Mouse (Mus musculus) heart, postnatal 0 days (tissue): Measurements from ENCODE around the gene Pard3. TPM values are rescaled to one million over a fixed set of nuclear protein-coding genes. Genes with fewer than 3 reads are reported as not detected.
"Not testable (repeated sequence)": the region's sequence is repeated elsewhere in the genome, so short reads cannot be mapped to it uniquely, and the experiment has no call there.

Experiments used
- ATAC-seq: fragments of 200-750 bp; cut with Nextera tagmentation; 2 replicates; pipeline ENCODE4 v1.8.0; 2017; ENCODE audit warnings: low read depth, moderate number of reproducible peaks, moderate library complexity; ENCODE audit not compliant: insufficient read depth
- DNase-seq: peaks from one replicate; pipeline ENCODE4 v3.0.0-alpha.2; 2016; ENCODE audit warnings: low spot score
- H3K27ac ChIP-seq: fragments of 300-500 bp; sonication (generic); 2 replicates; pipeline ENCODE4 v1.5.1; 2014; ENCODE audit warnings: low read depth, mild to moderate bottlenecking
- H3K27me3 ChIP-seq: fragments of 300-500 bp; sonication (generic); 2 replicates; pipeline ENCODE4 v1.6.1; 2014; ENCODE audit warnings: low read length, mixed read lengths; ENCODE audit not compliant: control insufficient read depth, insufficient read depth
- H3K36me3 ChIP-seq: fragments of 300-500 bp; sonication (generic); replicated peaks from 2 replicates; pipeline ENCODE4 v1.6.1; 2014; ENCODE audit warnings: low read length, mixed read lengths; ENCODE audit not compliant: control insufficient read depth, insufficient read depth
- H3K4me1 ChIP-seq: fragments of 300-500 bp; sonication (generic); 2 replicates; pipeline ENCODE4 v1.6.1; 2014; ENCODE audit warnings: antibody characterized with exemption; ENCODE audit not compliant: control insufficient read depth, insufficient read depth
- H3K4me2 ChIP-seq: fragments of 300-500 bp; sonication (generic); 2 replicates; pipeline ENCODE4 v1.6.1; 2014; ENCODE audit warnings: low read depth, mild to moderate bottlenecking, low read length, moderate library complexity
- H3K4me3 ChIP-seq: fragments of 300-500 bp; sonication (generic); 2 replicates; pipeline ENCODE4 v1.5.1; 2014; ENCODE audit warnings: low read depth, low read length
- H3K9ac ChIP-seq: fragments of 300-500 bp; sonication (generic); replicated peaks from 2 replicates; pipeline ENCODE4 v1.6.1; 2014; ENCODE audit warnings: low read depth, low read length, mixed read lengths
- H3K9me3 ChIP-seq: fragments of 300-500 bp; sonication (generic); replicated peaks from 2 replicates; pipeline ENCODE4 v1.6.1; 2016; ENCODE audit warnings: low read length; ENCODE audit not compliant: control insufficient read depth
- CTCF ChIP-seq: IDR thresholded peaks from 2 replicates; pipeline ENCODE4 v1.5.1; 2016; ENCODE audit warnings: antibody characterized with exemption, control low read depth, low read depth
- EP300 ChIP-seq: IDR thresholded peaks from 2 replicates; pipeline ENCODE4 v1.6.1; 2016; ENCODE audit warnings: antibody characterized with exemption, low read depth
- WGBS: fragments of 180-500 bp; shearing (Covaris S2); extraction: QIAGEN DNeasy Blood & Tissue Kit; methylation state at CpG from one replicate; pipeline ENCODE4 v1.1.7; 2014; 5-methylcytosine and 5-hydroxymethylcytosine counted together
- polyA plus RNA-seq: library from polyadenylated mRNA; unstranded; fragments of >200 nt; fragmentation: Nextera tagmentation; extraction: Ambion mirVana; gene quantifications from 2 replicates; pipeline ENCODE4 v1.2.1, GENCODE M21; 2015
- total RNA-seq: library from RNA; depleted of rRNA; stranded (reverse); fragments of >200 nt; gene quantifications from 2 replicates; pipeline ENCODE4 v1.2.3, GENCODE M21; 2014; ENCODE audit warnings: low replicate concordance

Gene Pard3
- total and polyA plus RNA-seq, 2 experiments from 2014 or later = 9.2 to 13.8 TPM

DNA sequence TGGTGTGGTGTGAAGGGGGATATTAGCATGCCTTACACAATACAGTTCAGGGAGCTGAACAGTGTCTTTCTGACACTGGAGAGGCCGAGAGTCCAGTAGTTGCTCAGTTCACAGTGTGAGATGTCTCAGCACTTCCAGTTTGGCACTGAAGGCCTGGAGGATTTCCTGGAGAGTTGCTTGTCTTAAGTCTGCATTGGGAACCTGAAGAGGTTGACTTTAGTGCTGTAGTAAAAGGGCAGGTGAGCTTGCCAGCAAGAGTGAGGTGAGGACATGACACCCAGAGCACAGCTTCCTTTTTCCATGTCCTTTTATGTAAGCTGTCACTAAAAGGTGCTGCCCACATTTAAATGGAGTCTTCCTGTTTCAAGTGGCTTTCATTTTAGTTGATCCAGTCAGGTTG lies 99.1 kb downstream of the Pard3 start:
- Histone ChIP-seq H3K27me3 (no peaks in the 10 kb centered on the region), H3K4me1 (no peaks in the 10 kb centered on the region), H3K4me2 (no peak overlapping the region), H3K27ac (no peak overlapping the region), H3K9ac (no peak overlapping the region), H3K4me3 (no peak overlapping the region), H3K9me3 (no peaks in the 10 kb centered on the region), H3K36me3 (no peaks in the 10 kb centered on the region)
- no peak for DNase-seq
- WGBS = 64% methylated on average over 1 of the region's 1 CpGs
- TF ChIP-seq EP300 (no peak), CTCF (no peak)
- no peak for ATAC-seq

DNA sequence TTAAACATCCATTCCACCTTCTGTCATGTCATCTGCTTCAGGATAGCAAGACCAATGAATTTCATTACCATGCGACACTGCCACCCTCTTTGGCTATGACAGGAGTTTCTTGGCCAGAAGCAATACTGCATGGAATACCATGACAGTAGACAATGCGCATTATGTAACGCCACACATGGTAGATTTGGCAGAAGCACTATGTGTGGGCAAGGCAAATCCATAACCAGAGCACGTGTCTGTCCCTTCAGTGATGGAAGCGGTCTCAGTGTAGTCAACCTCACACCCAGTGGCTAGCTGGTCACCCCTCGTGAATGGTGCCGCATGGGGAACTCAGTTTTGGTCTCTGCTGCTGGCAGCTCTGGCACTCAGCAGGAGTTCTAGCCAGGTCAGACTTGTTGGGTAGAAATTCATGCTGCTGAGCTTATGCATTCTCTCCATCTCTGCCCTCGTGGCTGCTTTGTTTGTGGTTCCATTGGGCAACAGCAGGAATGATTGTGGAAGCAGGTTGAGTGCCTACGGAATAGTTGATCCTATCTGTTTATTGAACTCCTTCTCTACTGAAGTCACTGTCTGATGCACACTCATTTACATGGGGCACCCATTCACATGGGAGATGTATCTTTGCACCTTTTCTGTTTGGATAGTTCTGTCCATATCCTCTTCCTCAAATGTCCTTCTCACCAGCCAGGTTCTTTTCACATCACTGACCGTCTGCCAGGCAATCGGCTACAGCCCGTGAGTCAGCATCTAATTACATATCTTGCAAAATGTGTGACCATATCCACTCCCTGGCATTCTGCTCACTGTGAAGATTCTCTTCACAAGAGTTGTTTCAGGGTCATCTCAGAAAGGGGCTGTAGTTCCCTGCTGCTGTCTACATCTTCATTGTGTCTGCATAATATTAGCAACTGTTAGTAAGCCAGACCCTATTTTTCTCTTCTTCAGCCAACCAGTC lies 100.9 kb downstream of the Pard3 start:
- ATAC-seq (no peak), DNase-seq (no peak)
- Histone ChIP-seq H3K4me1 (no peaks in the 10 kb centered on the region), H3K9ac (no peak overlapping the region), H3K27me3 (no peaks in the 10 kb centered on the region), H3K4me2 (no peak overlapping the region), H3K27ac (no peak overlapping the region), H3K36me3 (no peaks in the 10 kb centered on the region), H3K9me3 (no peaks in the 10 kb centered on the region), H3K4me3 (no peak overlapping the region)
- TF ChIP-seq CTCF (no peak), EP300 (no peak)
- 90% methylated on average over 12 of the region's 12 CpGs for WGBS

DNA sequence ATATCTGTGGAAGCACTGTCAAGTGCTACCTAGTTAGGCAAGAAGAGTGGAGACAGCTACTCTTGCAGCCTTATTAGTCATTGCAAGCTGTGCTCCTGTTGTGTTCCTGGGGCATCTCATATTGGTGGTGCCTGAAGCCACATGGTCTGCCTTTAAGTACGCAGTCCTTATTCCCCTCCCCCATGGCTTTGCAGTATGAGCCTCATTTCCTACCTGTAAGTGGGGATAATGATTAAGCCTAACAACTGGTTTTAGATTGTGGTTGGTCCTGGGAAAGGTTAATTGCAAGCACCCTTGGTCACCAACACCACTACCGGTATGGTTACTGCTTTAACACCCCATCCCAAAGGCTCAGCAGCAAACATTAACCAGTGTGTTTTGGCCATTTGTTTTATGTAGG lies 104.8 kb downstream of the Pard3 start:
- DNase-seq (no peak), ATAC-seq (no peak)
- Histone ChIP-seq H3K9ac (no peak overlapping the region), H3K36me3 (no peaks in the 10 kb centered on the region), H3K4me3 (no peak overlapping the region), H3K4me2 (no peak overlapping the region), H3K4me1 (no peaks in the 10 kb centered on the region), H3K9me3 (no peaks in the 10 kb centered on the region), H3K27ac (no peak overlapping the region), H3K27me3 (no peaks in the 10 kb centered on the region)
- WGBS = 91% methylated on average over 2 of the region's 2 CpGs
- TF ChIP-seq EP300 (no peak), CTCF (no peak)

DNA sequence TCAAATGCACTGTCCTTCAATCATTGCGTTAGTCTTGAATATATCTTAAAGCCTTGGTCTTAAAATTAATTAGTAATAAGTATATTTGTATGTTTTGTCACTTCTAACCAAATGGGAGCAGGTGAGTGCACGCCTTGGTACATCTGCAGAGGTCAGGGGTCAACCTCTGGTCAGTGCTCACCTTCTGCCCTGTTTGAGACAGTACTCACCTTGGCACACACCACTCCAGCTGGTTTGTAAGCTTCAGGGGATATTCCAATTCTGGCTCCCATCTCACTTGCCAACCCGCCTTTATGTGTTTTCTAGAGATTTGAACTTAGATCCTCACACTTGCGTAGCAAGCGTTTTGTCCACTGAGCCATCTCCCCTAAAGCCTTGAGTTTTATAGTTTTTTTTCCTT lies 105.7 kb downstream of the Pard3 start:
- H3K27ac ChIP-seq = no peak overlapping the region
- WGBS = 95% methylated on average over 5 of the region's 5 CpGs

DNA sequence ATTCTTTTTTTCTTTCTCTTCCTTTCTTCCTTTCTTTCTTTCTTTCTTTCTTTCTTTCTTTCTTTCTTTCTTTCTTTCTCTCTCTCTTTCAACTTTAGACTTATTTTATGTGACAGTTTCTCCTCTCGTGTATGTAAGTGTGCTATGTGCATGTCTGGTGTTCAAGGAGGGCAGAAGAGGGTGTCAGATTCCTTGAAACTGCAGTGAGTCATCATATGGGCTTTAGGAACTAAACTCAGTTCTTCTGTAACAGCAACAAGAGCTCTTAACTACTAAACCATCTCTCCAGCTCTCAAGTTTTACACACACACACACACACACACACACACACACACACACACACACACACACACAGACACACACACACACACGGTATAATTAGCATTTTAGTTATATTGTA lies 106.7 kb downstream of the Pard3 start:
- not testable (repeated sequence) for H3K4me3 ChIP-seq, H3K4me2 ChIP-seq, H3K9ac ChIP-seq, H3K36me3 ChIP-seq, ATAC-seq, H3K4me1 ChIP-seq, H3K27me3 ChIP-seq, H3K9me3 ChIP-seq, H3K27ac ChIP-seq, DNase-seq
- 48% methylated on average over 2 of the region's 2 CpGs for WGBS

More for the DNA sequence above, 105.7 kb downstream of the Pard3 start:
- TF ChIP-seq CTCF = no peak
- TF ChIP-seq EP300 = no peak
- no peaks in the 10 kb centered on the region for H3K36me3 ChIP-seq
- H3K9ac ChIP-seq = no peak overlapping the region
- no peaks in the 10 kb centered on the region for H3K27me3 ChIP-seq
- ATAC-seq (no peak), DNase-seq (no peak)
- H3K4me2 ChIP-seq = no peak overlapping the region
- H3K9me3 ChIP-seq = no peaks in the 10 kb centered on the region
- H3K4me3 ChIP-seq = no peak overlapping the region
- H3K4me1 ChIP-seq = no peaks in the 10 kb centered on the region

DNA sequence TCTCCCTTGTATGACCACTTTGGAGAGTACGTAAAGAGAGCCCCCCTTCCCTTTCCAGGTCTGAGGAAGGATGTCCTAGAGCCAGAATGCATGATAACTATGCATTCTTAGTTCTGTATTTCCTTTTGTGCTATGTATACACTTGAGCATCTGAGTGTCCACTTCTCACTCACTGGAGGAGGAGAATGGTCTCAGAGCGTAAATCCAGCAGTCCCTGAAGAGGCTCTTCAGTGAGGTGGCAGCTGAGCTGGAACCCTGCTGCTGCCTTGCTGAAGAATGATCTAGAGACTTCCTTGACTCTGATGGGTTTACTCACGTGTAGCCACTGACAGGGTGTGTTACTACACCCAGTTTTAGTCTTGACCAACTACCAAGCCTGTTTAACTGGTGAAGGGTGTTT lies 107.2 kb downstream of the Pard3 start:
- DNase-seq (no peak), ATAC-seq (no peak)
- H3K9me3 ChIP-seq = no peaks in the 10 kb centered on the region
- no peak overlapping the region for H3K4me3 ChIP-seq
- no peak for TF ChIP-seq CTCF
- no peak for TF ChIP-seq EP300
- H3K9ac ChIP-seq = no peak overlapping the region
- H3K27me3 ChIP-seq = no peaks in the 10 kb centered on the region
- no peaks in the 10 kb centered on the region for H3K36me3 ChIP-seq
- H3K4me2 ChIP-seq = no peak overlapping the region
- no peaks in the 10 kb centered on the region; the same call in 1 of the 2 replicates for H3K4me1 ChIP-seq
- 84% methylated on average over 3 of the region's 3 CpGs for WGBS
- no peak overlapping the region for H3K27ac ChIP-seq
